Mouse (Mus musculus) hematopoietic stem cell, adult 5-6 weeks (primary cell): ENCODE data around the gene Eral1. TPM values are rescaled to one million over a fixed set of nuclear protein-coding genes. Genes with fewer than 3 reads are reported as not detected.
"Not testable (repeated sequence)": the region's sequence is repeated elsewhere in the genome, so short reads cannot be mapped to it uniquely, and the experiment has no call there.

Experiments
- ATAC-seq, 2 experiments: fragments of 125-278 bp in 1 of 2; replicated peaks in 1 of 2; 2 replicates each; pipeline ENCODE4 v1.8.0; 2016 to 2017; ENCODE audit warnings: inconsistent platforms in 2 of 2, mild to moderate bottlenecking in 2 of 2, moderate number of reproducible peaks in 2 of 2, low read depth in 1 of 2, moderate TSS enrichment in 1 of 2; ENCODE audit not compliant: low FRiP score in 2 of 2, poor library complexity in 2 of 2, severe bottlenecking in 2 of 2, insufficient read depth in 1 of 2, low TSS enrichment in 1 of 2
- total RNA-seq: library from RNA; stranded (forward); fragments of 172-1452, 232-1000 nt; gene quantifications from 2 replicates; pipeline ENCODE4 v1.2.3, GENCODE M21; 2017

Gene Eral1
- total RNA-seq, 1 experiment from 2014 or later = 28.5 TPM

GRCm38 (mm10) chr11:78059833-78060757 is 20.1 kb downstream of the Eral1 start:
- peak; percentile 95 to 96 for ATAC-seq

GRCm38 (mm10) chr11:78056946-78057345 is 23.2 kb downstream of the Eral1 start:
- no peak for ATAC-seq

- no peak for ATAC-seq
These were observed 27.1 kb downstream of the Eral1 start for GRCm38 (mm10) chr11:78053078-78053477.

- ATAC-seq = not testable (repeated sequence)
These were observed 31.5 kb downstream of the Eral1 start for GRCm38 (mm10) chr11:78048637-78049036.

GRCm38 (mm10) chr11:78044758-78045251 is 35.4 kb downstream of the Eral1 start:
- ATAC-seq = peak in 1 of 2 experiments; percentile 32; a peak in 1 of 4 replicates

- ATAC-seq = not testable (repeated sequence)
These were observed 37.8 kb downstream of the Eral1 start for GRCm38 (mm10) chr11:78042290-78042870.

- ATAC-seq = no peak
These were observed 39.3 kb downstream of the Eral1 start for GRCm38 (mm10) chr11:78040878-78041277.

GRCm38 (mm10) chr11:78037831-78038752 is 42.1 kb downstream of the Eral1 start, which contains the start of gene Flot2:
Flot2 (plus strand) TSS chr11:78037931.
- peak; percentile 54 to 73 for ATAC-seq

GRCm38 (mm10) chr11:78036791-78037190 is 43.4 kb downstream of the Eral1 start:
- no peak for ATAC-seq

GRCm38 (mm10) chr11:78033931-78034617 is 46.1 kb downstream of the Eral1 start:
- no peak for ATAC-seq

- ATAC-seq = no peak
These were observed 47.4 kb downstream of the Eral1 start for GRCm38 (mm10) chr11:78032809-78033195.

- peak; percentile 88 for ATAC-seq
These were observed 48.0 kb downstream of the Eral1 start, which contains the start of gene Dhrs13 for GRCm38 (mm10) chr11:78031947-78032808. Dhrs13 (plus strand) TSS chr11:78032280.

- ATAC-seq = no peak
These were observed 48.8 kb downstream of the Eral1 start for GRCm38 (mm10) chr11:78031389-78031788.

- no peak for ATAC-seq
These were observed 49.6 kb downstream of the Eral1 start for GRCm38 (mm10) chr11:78030600-78030999.

GRCm38 (mm10) chr11:78029240-78029639 is 50.9 kb downstream of the Eral1 start:
- ATAC-seq = no peak

GRCm38 (mm10) chr11:78023607-78024006 is 56.6 kb downstream of the Eral1 start:
- peak in 1 of 2 experiments; percentile 52; a peak in 1 of 4 replicates for ATAC-seq
